Mouse (Mus musculus): ENCODE measurements around the gene Arhgap23.

GRCm38 (mm10) chr11:97441658-97442125 lies 26.4 kb downstream of the Arhgap23 start:
- no peak for TF ChIP-seq POLR2A (IDR thresholded peaks at IDR 0.05; ENCODE audit: low read depth, low read length)
- no peak for TF ChIP-seq CTCF (conservative IDR thresholded peaks at IDR 0.05; ENCODE audit: insufficient read depth, insufficient read length, low read depth, low read length)

Data from kidney, adult 2 months (tissue).